10 mouse cellular contexts compared by ENCODE assay signal in genomic region chr7:125577486-125578088, GRCm38 (mm10). TPM values are rescaled to one million over a fixed set of nuclear protein-coding genes. Genes with fewer than 3 reads are reported as not detected.
DNase-seq lines count a peak whose midpoint lies in the region; ATAC-seq and TF ChIP-seq lines count a peak whose summit lies in the region.
"Had no signal": no experiment of that assay in that cellular context is flagged by ENCODE, and none has a peak within 500 bp of the region (broad histone marks: within the 10 kb centered on the region; RNA-seq: fewer than 3 reads in every experiment).

No protein-coding gene starts in this region.

- ATAC-seq in megakaryocyte, adult 5-6 weeks (ENCODE audit: poor library complexity, severe bottlenecking) = no peak
- peak; percentile 36; the same call in 1 of the 2 replicates for ATAC-seq in erythroid progenitor cell, adult 5-6 weeks (replicated peaks; ENCODE audit: low FRiP score, poor library complexity, severe bottlenecking)
- 0 out of 2 replicates have a peak, but pooled peaks have one; percentile 1 for ATAC-seq in stomach, postnatal 0 days (ENCODE audit: low FRiP score, low TSS enrichment)

- WGBS in heart, adult 2 months = 65% methylated on average over 11 of the region's 11 CpGs
- WGBS in stomach, postnatal 0 days = 69% methylated on average over 11 of the region's 11 CpGs

- H3K79me2 ChIP-seq in heart, adult 2 months (replicated peaks; ENCODE audit: control insufficient read depth, insufficient read depth, low read length) = no peaks in the 10 kb centered on the region

- peak in 1 of 2 experiments; percentile 67 for DNase-seq in heart, adult 2 months
- DNase-seq in heart, postnatal 36 days = no peak
- no peak for DNase-seq in stomach, postnatal 0 days (ENCODE audit: low spot score)
- no peak for DNase-seq in ovary, postnatal 14 days (ENCODE audit: low spot score)
- DNase-seq in urinary bladder, postnatal 36 days (ENCODE audit: low spot score in 2 of 2) = no peak
- DNase-seq: retina, postnatal 1 day had no signal

- no peak overlapping the region for H3K4me3 ChIP-seq in heart, adult 2 months
- H3K4me3 ChIP-seq in megakaryocyte, embryonic 14.5 days (replicated peaks) = peak overlapping the region; percentile 11
- no peak overlapping the region for H3K4me3 ChIP-seq in stomach, postnatal 0 days (ENCODE audit: low read depth, low read length)

- H3K27ac ChIP-seq in heart, adult 2 months = peak overlapping the region; percentile 63
- H3K27ac ChIP-seq in stomach, postnatal 0 days (replicated peaks) = peak overlapping the region; percentile 30
- H3K27ac ChIP-seq: hindbrain, embryonic 14.5 days had no signal

- H3K4me2 ChIP-seq in stomach, postnatal 0 days (replicated peaks; ENCODE audit: low read depth) = no peak overlapping the region
- H3K4me2 ChIP-seq: hindbrain, embryonic 14.5 days had no signal

- intact Hi-C loops in heart, adult 2 months (cut with DNase I) = loop anchor here (2.0 kb wide), 1 partner anchor 15 kb away; no protein-coding TSS in a partner anchor
- intact Hi-C loops in heart, postnatal 36 days (cut with DNase I) = loop anchor here (2.0 kb wide), 1 partner anchor 17 kb away; no protein-coding TSS in a partner anchor

- H3K4me1 ChIP-seq in heart, adult 2 months (ENCODE audit: control insufficient read depth, insufficient read depth, low read length) = peaks cover 8% of the 10 kb centered on the region
- H3K4me1 ChIP-seq in megakaryocyte, embryonic 14.5 days = peaks cover 98% of the 10 kb centered on the region
- peaks cover 9% of the 10 kb centered on the region for H3K4me1 ChIP-seq in stomach, postnatal 0 days (replicated peaks; ENCODE audit: control insufficient read depth, insufficient read depth)

- H3K36me3 ChIP-seq in heart, adult 2 months (ENCODE audit: control insufficient read depth, insufficient read depth, low read length) = no peaks in the 10 kb centered on the region
- H3K36me3 ChIP-seq in megakaryocyte, embryonic 14.5 days (replicated peaks; ENCODE audit: low read length) = peaks cover 60% of the 10 kb centered on the region
- H3K36me3 ChIP-seq in stomach, postnatal 0 days (ENCODE audit: control insufficient read depth, insufficient read depth, low read length) = peaks cover 15% of the 10 kb centered on the region

- no peak for TF ChIP-seq EP300 in heart, adult 2 months (IDR thresholded peaks at IDR 0.05; ENCODE audit: insufficient read depth, low read depth, low read length)
- no peak for TF ChIP-seq EP300 in stomach, postnatal 0 days (optimal IDR thresholded peaks at IDR 0.05)

- no peak for TF ChIP-seq POLR2A in heart, adult 2 months (IDR thresholded peaks at IDR 0.05; ENCODE audit: insufficient read depth, low read depth, low read length)

- no peak overlapping the region for H3K9ac ChIP-seq in heart, adult 2 months (ENCODE audit: low read depth, low read length)
- H3K9ac ChIP-seq in stomach, postnatal 0 days (ENCODE audit: low read length) = no peak overlapping the region
- H3K9ac ChIP-seq: hindbrain, embryonic 14.5 days had no signal

- peak; percentile 25 for TF ChIP-seq CTCF in heart, adult 2 months (IDR thresholded peaks at IDR 0.05)
- TF ChIP-seq CTCF in stomach, postnatal 0 days (IDR thresholded peaks at IDR 0.05; ENCODE audit: low read depth) = 0 out of 2 replicates have a peak, but pooled peaks have one; percentile 12

- no peaks in the 10 kb centered on the region for H3K9me3 ChIP-seq in megakaryocyte, embryonic 14.5 days
- H3K9me3 ChIP-seq in stomach, postnatal 0 days (ENCODE audit: control insufficient read depth, low read length) = no peaks in the 10 kb centered on the region

- no peaks in the 10 kb centered on the region for H3K27me3 ChIP-seq in heart, adult 2 months (ENCODE audit: control insufficient read depth, insufficient read depth, low read length)
- no peaks in the 10 kb centered on the region for H3K27me3 ChIP-seq in megakaryocyte, embryonic 14.5 days (replicated peaks)
- H3K27me3 ChIP-seq in stomach, postnatal 0 days (ENCODE audit: control insufficient read depth, insufficient read depth, low read length) = no peaks in the 10 kb centered on the region

RNA-seq across cellular contexts. Expression of gene Il21r, which starts 25.6 kb away (rescaled TPM):
- under 1 TPM; 0.48 to 0.60 TPM for total RNA-seq in heart, adult 2 months (2021)
- polyA plus RNA-seq in heart, adult 2 months (2012; rRNA removed) = 1.8 and 2.3 TPM in 2 replicates
- under 1 TPM; 0.44 to 0.54 TPM for total RNA-seq in heart, postnatal 36 days (2021)
- polyA plus RNA-seq in megakaryocyte, embryonic 14.5 days (2012; ENCODE audit: insufficient read depth, low replicate concordance) = 19.8 and 124 TPM in 2 replicates
- 0.62 and 0.83 TPM in 2 replicates for total RNA-seq in megakaryocyte, adult 5-6 weeks (2015)
- 1.8 and 2.2 TPM in 2 replicates for total RNA-seq in megakaryocyte, adult 5-6 weeks (2017)
- 1.7 and 1.8 TPM in 2 replicates for total RNA-seq in erythroid progenitor cell, adult 5-6 weeks (2015; ENCODE audit: low replicate concordance)
- 2.2 and 2.7 TPM in 2 replicates for total RNA-seq in erythroid progenitor cell, adult 5-6 weeks (2017; ENCODE audit: low replicate concordance)
- polyA plus RNA-seq in stomach, postnatal 0 days (2015; fragmentation: Nextera tagmentation; extraction: Ambion mirVana) = 0.29 and 0.45 TPM in 2 replicates

RNA-seq across cellular contexts. Expression of gene Il4ra, which starts 25.7 kb away (rescaled TPM):
- 10 to 100 TPM; 13.2 to 20.1 TPM for total RNA-seq in heart, adult 2 months (2021)
- polyA plus RNA-seq in heart, adult 2 months (2012; rRNA removed) = 14.3 and 19.1 TPM in 2 replicates
- 10 to 100 TPM; 13.2 to 19.1 TPM for total RNA-seq in heart, postnatal 36 days (2021)
- 18.5 and 31.9 TPM in 2 replicates for polyA plus RNA-seq in megakaryocyte, embryonic 14.5 days (2012; ENCODE audit: insufficient read depth, low replicate concordance)
- 11.9 and 15.9 TPM in 2 replicates for total RNA-seq in megakaryocyte, adult 5-6 weeks (2015)
- 29.8 and 31.7 TPM in 2 replicates for total RNA-seq in megakaryocyte, adult 5-6 weeks (2017)
- total RNA-seq in erythroid progenitor cell, adult 5-6 weeks (2015; ENCODE audit: low replicate concordance) = 0.84 and 2.2 TPM in 2 replicates
- total RNA-seq in erythroid progenitor cell, adult 5-6 weeks (2017; ENCODE audit: low replicate concordance) = 3.3 and 5.7 TPM in 2 replicates
- polyA plus RNA-seq in stomach, postnatal 0 days (2015; fragmentation: Nextera tagmentation; extraction: Ambion mirVana) = 13.4 and 13.9 TPM in 2 replicates
